ENCODE assay signal across 9 mouse cellular contexts in genomic region chr16:91268724-91269452, GRCm38 (mm10). TPM values are rescaled to one million over a fixed set of nuclear protein-coding genes. Genes with fewer than 3 reads are reported as not detected.
DNase-seq lines count a peak whose midpoint lies in the region; ATAC-seq and TF ChIP-seq lines count a peak whose summit lies in the region.
"Had no signal": no experiment of that assay in that cellular context is flagged by ENCODE, and none has a peak within 500 bp of the region (broad histone marks: within the 10 kb centered on the region; RNA-seq: fewer than 3 reads in every experiment).

No protein-coding gene starts in this region.

- no peaks in the 10 kb centered on the region for H3K9me3 ChIP-seq in heart, embryonic 10.5 days
- no peaks in the 10 kb centered on the region for H3K9me3 ChIP-seq in lung, postnatal 0 days (ENCODE audit: low read length)
- H3K9me3 ChIP-seq in liver, embryonic 11.5 days (ENCODE audit: control insufficient read depth, low read length), result no peaks in the 10 kb centered on the region
- H3K9me3 ChIP-seq in stomach, embryonic 16.5 days (replicated peaks; ENCODE audit: control insufficient read depth, low read length), result no peaks in the 10 kb centered on the region

- no peak for TF ChIP-seq EP300 in lung, postnatal 0 days (IDR thresholded peaks at IDR 0.05)

- H3K4me2 ChIP-seq in lung, postnatal 0 days (replicated peaks; ENCODE audit: low read depth, low read length), result peak overlapping the region; percentile 42
- H3K4me2 ChIP-seq in liver, embryonic 11.5 days, result peak overlapping the region; percentile 63
- H3K4me2 ChIP-seq in stomach, embryonic 16.5 days (ENCODE audit: low read depth, low read length), result peak overlapping the region; percentile 59

- H3K4me1 ChIP-seq in heart, embryonic 10.5 days, result peaks cover 20% of the 10 kb centered on the region
- no peaks in the 10 kb centered on the region for H3K4me1 ChIP-seq in lung, postnatal 0 days (ENCODE audit: insufficient read depth, low read depth, low read length)
- H3K4me1 ChIP-seq in liver, embryonic 11.5 days (replicated peaks; ENCODE audit: control insufficient read depth, insufficient read depth, low read length), result peaks cover 4% of the 10 kb centered on the region; the same call in 1 of the 2 replicates
- no peaks in the 10 kb centered on the region; the same call in none of the 2 replicates for H3K4me1 ChIP-seq in stomach, embryonic 16.5 days (ENCODE audit: control insufficient read depth, insufficient read depth, low read length)

- H3K36me3 ChIP-seq in heart, embryonic 10.5 days, result no peaks in the 10 kb centered on the region
- H3K36me3 ChIP-seq in lung, postnatal 0 days (ENCODE audit: insufficient read depth, low read length), result no peaks in the 10 kb centered on the region
- no peaks in the 10 kb centered on the region for H3K36me3 ChIP-seq in liver, embryonic 11.5 days (ENCODE audit: control insufficient read depth, insufficient read depth, low read length)
- no peaks in the 10 kb centered on the region for H3K36me3 ChIP-seq in stomach, embryonic 16.5 days (ENCODE audit: control insufficient read depth, insufficient read depth, low read length)

- no peak overlapping the region for H3K27ac ChIP-seq in heart, embryonic 10.5 days
- no peak overlapping the region for H3K27ac ChIP-seq in lung, postnatal 0 days (ENCODE audit: low read length)
- H3K27ac ChIP-seq in liver, embryonic 11.5 days (ENCODE audit: low read depth, low read length), result no peak overlapping the region
- H3K27ac ChIP-seq in stomach, embryonic 16.5 days (ENCODE audit: low read length), result no peak overlapping the region

- H3K27me3 ChIP-seq in heart, embryonic 10.5 days (ENCODE audit: insufficient read depth, poor library complexity, severe bottlenecking), result peaks cover 99% of the 10 kb centered on the region
- H3K27me3 ChIP-seq in lung, postnatal 0 days (replicated peaks; ENCODE audit: insufficient read depth, low read length), result peaks cover 56% of the 10 kb centered on the region
- peaks cover 83% of the 10 kb centered on the region for H3K27me3 ChIP-seq in liver, embryonic 11.5 days (replicated peaks; ENCODE audit: control insufficient read depth, insufficient read depth, low read length)
- H3K27me3 ChIP-seq in stomach, embryonic 16.5 days (ENCODE audit: control insufficient read depth, insufficient read depth, low read length), result peaks cover 80% of the 10 kb centered on the region

- H3K9ac ChIP-seq in lung, postnatal 0 days (replicated peaks; ENCODE audit: low read depth), result no peak overlapping the region
- H3K9ac ChIP-seq in liver, embryonic 11.5 days (ENCODE audit: low read depth, low read length), result no peak overlapping the region
- H3K9ac ChIP-seq in stomach, embryonic 16.5 days (ENCODE audit: low read length), result no peak overlapping the region

- WGBS in heart, embryonic 10.5 days, result 12% methylated on average over 13 of the region's 13 CpGs
- WGBS in lung, postnatal 0 days, result 6% methylated on average over 13 of the region's 13 CpGs
- 13% methylated on average over 13 of the region's 13 CpGs for WGBS in liver, embryonic 11.5 days
- 9% methylated on average over 13 of the region's 13 CpGs for WGBS in stomach, embryonic 16.5 days

- intact Hi-C loops in heart, postnatal 14 days (cut with DNase I), result no loop called here

- no peak for TF ChIP-seq CTCF in lung, postnatal 0 days (IDR thresholded peaks at IDR 0.05)

- no peak for ATAC-seq in lung, postnatal 0 days
- no peak for ATAC-seq in liver, embryonic 11.5 days (replicated peaks; ENCODE audit: low FRiP score)
- ATAC-seq in stomach, embryonic 16.5 days (ENCODE audit: insufficient read depth, low FRiP score), result peak; percentile 45; the same call in 1 of the 2 replicates

- H3K4me3 ChIP-seq in heart, embryonic 10.5 days, result peak overlapping the region; percentile 62
- no peak overlapping the region for H3K4me3 ChIP-seq in lung, postnatal 0 days (ENCODE audit: low read depth, low read length)
- H3K4me3 ChIP-seq in liver, embryonic 11.5 days (ENCODE audit: low read depth, low read length), result peak overlapping the region; percentile 43
- peak overlapping the region; percentile 41 for H3K4me3 ChIP-seq in stomach, embryonic 16.5 days (replicated peaks; ENCODE audit: low read length)

- no peak for DNase-seq in heart, embryonic 10.5 days (ENCODE audit: low spot score)
- DNase-seq in heart, postnatal 14 days, result no peak
- no peak for DNase-seq in lung, postnatal 0 days (ENCODE audit: low spot score)
- no peak for DNase-seq in lung, postnatal 10 days
- DNase-seq in liver, embryonic 11.5 days (ENCODE audit: low spot score), result no peak
- DNase-seq in cerebellum, postnatal 36 days, result no peak
- no peak for DNase-seq in layer of hippocampus, adult 8-10 months (ENCODE audit: low spot score in 2 of 2)

RNA-seq across cellular contexts. Expression of gene Olig1, which starts 0.7 kb away (rescaled TPM):
- 0.10 and 0.21 TPM in 2 replicates for polyA plus RNA-seq in heart, embryonic 10.5 days (2016; fragmentation: Nextera tagmentation; extraction: Ambion mirVana)
- not detected for total RNA-seq in heart, postnatal 14 days (2021)
- polyA plus RNA-seq in lung, postnatal 0 days (2015; fragmentation: Nextera tagmentation; extraction: Ambion mirVana), result not detected in 2 replicates
- not detected in 2 replicates for polyA plus RNA-seq in liver, embryonic 11.5 days (2014; fragmentation: Nextera tagmentation; extraction: Ambion mirVana)
- polyA plus RNA-seq in stomach, embryonic 16.5 days (2015; fragmentation: Nextera tagmentation; extraction: Ambion mirVana), result 0.08 and 0.14 TPM in 2 replicates
- total RNA-seq in layer of hippocampus, adult 8-10 months (2022), result 100 to 1,000 TPM in 1 of 4 experiments, 10 to 100 TPM in 3; 86.9 to 110 (median 89.6) TPM

RNA-seq across cellular contexts. Expression of gene Olig2, which starts 43.6 kb away (rescaled TPM):
- not detected in 2 replicates for polyA plus RNA-seq in heart, embryonic 10.5 days (2016; fragmentation: Nextera tagmentation; extraction: Ambion mirVana)
- total RNA-seq in heart, postnatal 14 days (2021), result not detected
- not detected in 2 replicates for polyA plus RNA-seq in lung, postnatal 0 days (2015; fragmentation: Nextera tagmentation; extraction: Ambion mirVana)
- not detected in 2 replicates for polyA plus RNA-seq in liver, embryonic 11.5 days (2014; fragmentation: Nextera tagmentation; extraction: Ambion mirVana)
- polyA plus RNA-seq in stomach, embryonic 16.5 days (2015; fragmentation: Nextera tagmentation; extraction: Ambion mirVana), result not detected in 2 replicates
- total RNA-seq in layer of hippocampus, adult 8-10 months (2022), result 10 to 100 TPM; 21.9 to 27.2 (median 24.1) TPM
- polyA plus RNA-seq: testis, adult 2 months had no signal
